Mouse (Mus musculus) hindbrain, embryonic 15.5 days (tissue): ENCODE data around the gene Pde5a. TPM values are rescaled to one million over a fixed set of nuclear protein-coding genes. Genes with fewer than 3 reads are reported as not detected.

Experiments used
- ATAC-seq: fragments of 200-750 bp; cut with Nextera tagmentation; 2 replicates; pipeline ENCODE4 v1.8.0; 2017; ENCODE audit warnings: low read depth, moderate number of reproducible peaks, moderate TSS enrichment; ENCODE audit not compliant: low FRiP score
- H3K27ac ChIP-seq: fragments of 300-500 bp; sonication (generic); replicated peaks from 2 replicates; pipeline ENCODE4 v1.5.1; 2015; ENCODE audit warnings: mild to moderate bottlenecking, inconsistent platforms
- H3K27me3 ChIP-seq: fragments of 300-500 bp; sonication (generic); 2 replicates; pipeline ENCODE4 v1.6.1; 2015; ENCODE audit warnings: control low read depth, inconsistent platforms
- H3K36me3 ChIP-seq: fragments of 300-500 bp; sonication (generic); 2 replicates; pipeline ENCODE4 v1.6.1; 2015; ENCODE audit warnings: control low read depth, inconsistent platforms
- H3K4me1 ChIP-seq: fragments of 300-500 bp; sonication (generic); replicated peaks from 2 replicates; pipeline ENCODE4 v1.6.1; 2015; ENCODE audit warnings: control low read depth, inconsistent platforms
- H3K4me2 ChIP-seq: fragments of 300-500 bp; sonication (generic); 2 replicates; pipeline ENCODE4 v1.6.1; 2015; ENCODE audit warnings: moderate library complexity, mild to moderate bottlenecking, inconsistent platforms
- H3K4me3 ChIP-seq: fragments of 300-500 bp; sonication (generic); 2 replicates; pipeline ENCODE4 v1.5.1; 2015; ENCODE audit warnings: mild to moderate bottlenecking, inconsistent platforms
- H3K9ac ChIP-seq: fragments of 300-500 bp; sonication (generic); 2 replicates; pipeline ENCODE4 v1.6.1; 2015; ENCODE audit warnings: inconsistent platforms
- H3K9me3 ChIP-seq: fragments of 300-500 bp; sonication (generic); 2 replicates; pipeline ENCODE4 v1.6.1; 2016; ENCODE audit warnings: control low read depth, inconsistent platforms
- WGBS: fragments of 180-500 bp; shearing (Covaris S2); methylation state at CpG from one replicate; pipeline ENCODE4 v1.1.7; 2015; 5-methylcytosine and 5-hydroxymethylcytosine counted together
- polyA plus RNA-seq: library from polyadenylated mRNA; unstranded; fragments of >200 nt; fragmentation: Nextera tagmentation; extraction: Ambion mirVana; gene quantifications from 2 replicates; pipeline ENCODE4 v1.2.1, GENCODE M21; 2015

Gene Pde5a
- polyA plus RNA-seq, 1 experiment from 2014 or later, result 2.0 TPM

GRCm38 (mm10) chr3:122818282-122818681 is 89.5 kb downstream of the Pde5a start:
- Histone ChIP-seq H3K4me2 (no peak overlapping the region), H3K4me1 (0 out of 2 replicates have a peak, but pooled peaks cover 8% of the 10 kb centered on the region), H3K27ac (no peak overlapping the region), H3K36me3 (no peaks in the 10 kb centered on the region), H3K9ac (no peak overlapping the region), H3K9me3 (no peaks in the 10 kb centered on the region), H3K4me3 (no peak overlapping the region), H3K27me3 (no peaks in the 10 kb centered on the region)
- no peak for ATAC-seq
- 87% methylated on average over 5 of the region's 5 CpGs for WGBS

DNA sequence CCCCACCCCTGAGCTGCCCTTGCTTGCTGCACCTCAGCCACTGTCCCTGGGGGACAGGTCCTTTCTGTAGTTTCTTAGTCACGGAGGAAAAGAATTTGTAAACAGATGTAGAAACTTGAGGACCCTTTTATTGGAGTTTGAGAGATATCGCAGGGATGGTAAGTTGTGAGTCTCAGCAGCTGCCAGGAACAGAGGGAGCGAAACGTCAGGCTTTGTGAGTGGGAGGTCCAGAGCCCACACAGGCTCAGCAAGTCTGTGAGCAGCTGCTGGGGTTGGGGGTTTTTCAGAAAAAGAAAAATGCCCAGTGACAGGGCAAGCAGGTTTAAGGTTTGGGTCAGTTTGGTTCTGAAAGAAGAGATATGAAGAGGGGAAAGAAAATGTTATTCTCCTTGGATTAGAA is 92.0 kb downstream of the Pde5a start:
- no peak for ATAC-seq
- WGBS, result 54% methylated on average over 4 of the region's 4 CpGs
- Histone ChIP-seq H3K4me1 (no peaks in the 10 kb centered on the region), H3K9ac (no peak overlapping the region), H3K9me3 (no peaks in the 10 kb centered on the region), H3K27ac (no peak overlapping the region), H3K4me3 (no peak overlapping the region), H3K36me3 (no peaks in the 10 kb centered on the region), H3K27me3 (no peaks in the 10 kb centered on the region), H3K4me2 (no peak overlapping the region)

DNA sequence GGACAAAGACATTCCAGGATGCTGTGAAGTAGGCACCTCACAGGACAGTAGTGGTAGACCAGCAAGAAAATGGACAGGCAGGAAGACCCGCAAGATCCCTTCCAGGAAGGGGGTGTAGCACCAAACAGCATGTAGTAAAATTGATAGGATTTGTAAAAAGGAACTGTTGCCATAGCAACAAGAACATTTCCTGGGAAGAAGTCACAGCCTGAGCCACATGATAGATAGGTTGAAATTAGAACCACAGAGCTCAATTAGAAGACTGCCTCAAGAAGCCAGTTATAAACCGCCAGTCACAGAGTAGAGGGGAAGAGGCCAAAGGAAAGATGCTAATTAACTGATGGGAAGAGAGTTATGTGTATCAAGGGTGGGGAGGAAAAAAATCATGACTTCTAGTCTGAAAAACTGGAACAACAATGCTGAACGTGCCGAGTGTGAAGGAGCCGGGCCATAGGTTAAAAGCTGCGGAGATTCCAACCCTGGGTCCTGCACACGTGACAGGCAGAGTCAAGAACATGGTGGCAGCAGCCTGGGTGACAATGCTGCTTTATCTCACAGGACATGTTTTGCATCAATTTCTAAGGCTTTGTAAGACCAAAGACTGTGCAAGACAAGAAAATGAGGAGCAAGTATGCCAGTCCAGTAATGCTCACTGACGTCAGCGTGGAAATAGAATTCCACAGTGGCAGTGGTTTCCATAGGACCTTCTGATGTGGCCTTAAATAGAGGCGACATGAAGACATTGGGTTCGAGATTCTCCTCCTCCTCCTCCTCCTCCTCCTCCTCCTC is 99.7 kb downstream of the Pde5a start:
- Histone ChIP-seq H3K4me1 (peaks cover 8% of the 10 kb centered on the region; the same call in 1 of the 2 replicates), H3K9ac (no peak overlapping the region), H3K4me3 (no peak overlapping the region), H3K4me2 (no peak overlapping the region), H3K27ac (peak overlapping the region; percentile 72), H3K9me3 (no peaks in the 10 kb centered on the region), H3K36me3 (no peaks in the 10 kb centered on the region), H3K27me3 (no peaks in the 10 kb centered on the region)
- peak; percentile 82 for ATAC-seq
- WGBS, result 67% methylated on average over 11 of the region's 11 CpGs

GRCm38 (mm10) chr3:122834519-122834918 is 105.8 kb downstream of the Pde5a start:
- H3K9me3 ChIP-seq, result no peaks in the 10 kb centered on the region
- no peak overlapping the region for H3K4me2 ChIP-seq
- WGBS, result 51% methylated on average over 5 of the region's 5 CpGs
- no peaks in the 10 kb centered on the region for H3K36me3 ChIP-seq
- no peak for ATAC-seq
- no peak overlapping the region for H3K27ac ChIP-seq
- no peak overlapping the region for H3K4me3 ChIP-seq
- H3K27me3 ChIP-seq, result no peaks in the 10 kb centered on the region
- H3K9ac ChIP-seq, result no peak overlapping the region
- no peaks in the 10 kb centered on the region for H3K4me1 ChIP-seq

- no peaks in the 10 kb centered on the region for H3K36me3 ChIP-seq
- no peaks in the 10 kb centered on the region for H3K9me3 ChIP-seq
- no peak overlapping the region for H3K4me3 ChIP-seq
- ATAC-seq, result no peak
- no peaks in the 10 kb centered on the region for H3K27me3 ChIP-seq
- no peak overlapping the region for H3K27ac ChIP-seq
- no peaks in the 10 kb centered on the region for H3K4me1 ChIP-seq
- WGBS, result 83% methylated on average over 8 of the region's 8 CpGs
- no peak overlapping the region for H3K9ac ChIP-seq
- no peak overlapping the region for H3K4me2 ChIP-seq
Observed at GRCm38 (mm10) chr3:122835097-122835850, 106.5 kb downstream of the Pde5a start.

GRCm38 (mm10) chr3:122837639-122838038 is 108.9 kb downstream of the Pde5a start:
- H3K27me3 ChIP-seq, result no peaks in the 10 kb centered on the region
- H3K4me2 ChIP-seq, result no peak overlapping the region
- H3K36me3 ChIP-seq, result no peaks in the 10 kb centered on the region
- H3K4me3 ChIP-seq, result no peak overlapping the region
- WGBS, result 85% methylated on average over 2 of the region's 2 CpGs
- H3K9ac ChIP-seq, result no peak overlapping the region
- no peak overlapping the region for H3K27ac ChIP-seq
- no peak for ATAC-seq
- H3K4me1 ChIP-seq, result no peaks in the 10 kb centered on the region
- H3K9me3 ChIP-seq, result no peaks in the 10 kb centered on the region

DNA sequence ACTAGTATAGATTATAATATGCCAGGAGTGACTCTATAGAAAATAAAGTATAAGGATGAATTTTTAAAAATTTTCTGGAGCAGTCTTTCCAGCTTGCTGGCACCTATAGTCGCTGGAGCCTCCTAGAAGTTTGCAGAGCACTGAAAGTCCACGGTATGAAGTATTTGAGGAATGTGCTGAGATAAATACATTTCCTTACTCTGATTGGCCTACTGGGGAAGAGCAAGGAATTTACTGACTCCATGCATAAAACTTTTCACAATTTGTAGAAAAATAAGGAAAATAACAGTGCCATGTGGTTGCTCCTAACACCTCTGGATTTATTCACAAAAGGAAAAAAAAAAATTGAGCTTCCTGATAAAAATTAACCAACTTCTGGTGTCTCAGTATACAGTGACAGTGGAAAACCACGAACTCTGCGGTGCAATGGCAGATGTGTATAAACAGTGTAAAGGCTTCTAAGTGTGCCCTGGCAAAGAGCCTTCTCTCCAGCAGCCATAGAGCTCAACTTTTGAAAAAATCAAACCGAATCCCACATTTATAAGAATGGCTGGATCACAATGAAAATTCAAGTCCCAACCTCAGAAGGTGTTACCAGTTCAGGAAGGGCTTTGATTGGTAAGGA is 119.8 kb downstream of the Pde5a start:
- Histone ChIP-seq H3K9me3 (no peaks in the 10 kb centered on the region; the same call in 1 of the 2 replicates), H3K4me2 (no peak overlapping the region), H3K27me3 (no peaks in the 10 kb centered on the region), H3K4me1 (no peaks in the 10 kb centered on the region), H3K4me3 (no peak overlapping the region), H3K36me3 (no peaks in the 10 kb centered on the region), H3K9ac (no peak overlapping the region), H3K27ac (no peak overlapping the region)
- WGBS, result 87% methylated on average over 5 of the region's 5 CpGs
- ATAC-seq, result no peak

DNA sequence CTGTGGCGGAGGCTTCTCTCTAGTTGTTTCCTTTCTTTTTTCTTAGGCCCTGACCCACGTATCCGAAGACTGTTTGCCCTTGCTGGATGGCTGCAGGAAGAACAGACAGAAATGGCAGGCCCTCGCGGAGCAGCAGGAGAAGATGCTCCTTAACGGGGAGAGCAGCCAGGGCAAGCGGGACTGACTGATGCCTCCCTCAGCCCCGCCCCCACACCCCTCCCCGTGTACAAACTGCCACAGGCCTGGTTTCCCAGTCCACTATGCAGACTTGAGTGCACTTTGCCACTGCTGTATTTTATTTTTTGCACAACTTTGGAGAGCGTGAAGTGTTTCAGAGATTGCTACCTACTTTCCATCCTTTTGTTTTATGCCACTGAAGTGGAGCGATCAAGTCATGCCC is 126.4 kb downstream of the Pde5a start:
- no peak for ATAC-seq
- Histone ChIP-seq H3K4me3 (no peak overlapping the region), H3K9ac (no peak overlapping the region), H3K4me2 (no peak overlapping the region), H3K4me1 (no peaks in the 10 kb centered on the region), H3K27me3 (no peaks in the 10 kb centered on the region), H3K9me3 (no peaks in the 10 kb centered on the region), H3K36me3 (no peaks in the 10 kb centered on the region), H3K27ac (no peak overlapping the region)
- WGBS, result 43% methylated on average over 11 of the region's 11 CpGs

DNA sequence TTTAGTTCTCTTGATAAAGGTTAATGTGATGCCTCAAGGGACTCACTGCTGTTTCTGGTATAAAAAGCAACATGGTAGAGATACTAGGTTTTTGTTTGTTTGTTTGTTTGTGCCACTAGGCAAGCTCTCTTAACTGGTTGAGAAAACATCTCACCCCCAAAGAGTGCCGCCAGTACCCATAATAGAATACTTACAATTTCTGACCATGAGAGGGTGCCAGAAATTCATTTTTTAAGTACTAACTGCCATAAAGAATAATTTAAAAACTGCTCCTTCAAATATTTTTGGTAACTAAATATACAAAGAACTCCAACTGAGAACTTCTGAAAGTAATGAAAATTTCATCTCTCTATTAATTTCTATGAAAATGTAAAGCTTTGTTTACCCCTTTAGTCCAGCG is 131.1 kb downstream of the Pde5a start:
- Histone ChIP-seq H3K27ac (no peak overlapping the region), H3K4me1 (no peaks in the 10 kb centered on the region), H3K36me3 (no peaks in the 10 kb centered on the region), H3K9me3 (no peaks in the 10 kb centered on the region), H3K4me2 (no peak overlapping the region), H3K4me3 (no peak overlapping the region), H3K9ac (no peak overlapping the region), H3K27me3 (no peaks in the 10 kb centered on the region)
- 84% methylated on average over 2 of the region's 2 CpGs for WGBS
- no peak for ATAC-seq

- Histone ChIP-seq H3K4me3 (no peak overlapping the region), H3K4me1 (no peaks in the 10 kb centered on the region), H3K36me3 (no peaks in the 10 kb centered on the region), H3K27ac (no peak overlapping the region), H3K27me3 (no peaks in the 10 kb centered on the region), H3K9me3 (no peaks in the 10 kb centered on the region), H3K9ac (no peak overlapping the region), H3K4me2 (no peak overlapping the region)
- 92% methylated on average over 12 of the region's 12 CpGs for WGBS
- ATAC-seq, result no peak
Observed at GRCm38 (mm10) chr3:122860573-122861498, 132.1 kb downstream of the Pde5a start.

DNA sequence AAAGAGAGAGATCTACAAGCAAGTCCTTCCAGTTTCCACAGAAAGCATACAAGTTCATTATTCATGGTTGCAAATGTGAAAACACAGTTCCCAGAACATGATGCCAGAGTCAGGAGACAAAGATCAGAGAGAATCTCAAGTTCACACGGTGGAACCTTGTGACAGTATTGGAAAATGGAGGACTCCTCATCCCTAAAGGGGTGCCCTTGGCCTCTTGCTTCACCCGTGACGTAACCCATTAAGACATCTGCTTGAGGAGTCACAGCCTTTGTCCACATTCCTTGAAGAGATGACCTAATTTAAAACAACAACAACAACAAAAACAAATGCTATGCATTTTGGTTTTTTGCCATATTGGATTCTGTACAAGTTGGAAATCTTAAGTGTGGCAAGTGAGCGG is 136.3 kb downstream of the Pde5a start:
- Histone ChIP-seq H3K27me3 (no peaks in the 10 kb centered on the region), H3K4me3 (no peak overlapping the region), H3K4me2 (no peak overlapping the region), H3K27ac (no peak overlapping the region), H3K4me1 (no peaks in the 10 kb centered on the region), H3K36me3 (no peaks in the 10 kb centered on the region), H3K9ac (no peak overlapping the region), H3K9me3 (no peaks in the 10 kb centered on the region)
- ATAC-seq, result no peak
- WGBS, result 87% methylated on average over 4 of the region's 4 CpGs
